Mouse (Mus musculus) ovary, adult 10 weeks (tissue): ENCODE data around the gene Gm10188. TPM values are rescaled to one million over a fixed set of nuclear protein-coding genes. Genes with fewer than 3 reads are reported as not detected.

Experiments used
- polyA plus RNA-seq: library from polyadenylated mRNA; stranded (reverse); fragments of 350-450 nt; fragmentation: Illumina TruSeq; extraction: RNeasy Lipid Tissue Mini Kit (QIAGEN cat#74804); gene quantifications from one replicate; pipeline ENCODE4 v1.2.3, GENCODE M21; 2014

The Gm10188 gene
- not detected for polyA plus RNA-seq

DNA sequence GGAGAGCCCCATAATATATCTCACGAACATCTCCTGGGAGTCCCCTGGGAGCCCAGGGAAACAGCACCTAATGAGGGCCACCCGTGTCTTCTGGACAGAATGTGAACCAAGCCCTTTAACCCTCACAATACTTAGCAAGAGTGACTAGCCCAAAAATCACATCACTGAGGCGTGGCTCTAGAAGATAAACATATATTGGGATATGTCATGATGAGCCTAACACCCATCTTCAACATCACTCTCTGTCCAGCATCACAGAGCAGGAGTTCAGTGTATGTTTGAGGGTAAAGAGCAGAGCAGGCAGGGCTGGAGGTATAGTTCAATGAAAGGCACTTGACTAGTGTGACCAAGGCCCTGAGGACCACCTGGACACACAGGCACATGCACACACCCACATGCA lies at the start of gene Gm10188:
Gene Gm10188, minus strand, starts transcription at position 101 of the 400 bp plus-strand sequence.

GRCm38 (mm10) chr1:132191093-132191785 lies 38.3 kb downstream of the Gm10188 start, which contains the start of the genes Lemd1 and AC124108.1:
Gene Lemd1 (plus strand): TSS chr1:132191431.
Gene AC124108.1 (plus strand): TSS chr1:132191457.

Other genes starting within 250 kb of the Gm10188 start
- gene Elk4, start 222.2 kb downstream of the Gm10188 start, polyA plus RNA-seq, result 29.4 TPM
- gene Mfsd4a, start 161.7 kb downstream of the Gm10188 start, polyA plus RNA-seq, result 3.8 TPM
- 0.23 TPM for gene Cdk18, start 90.1 kb downstream of the Gm10188 start, polyA plus RNA-seq
- not detected for gene Lemd1, start 38.3 kb downstream of the Gm10188 start, polyA plus RNA-seq
- not detected for gene AC124108.1, start 38.3 kb downstream of the Gm10188 start, polyA plus RNA-seq
- 0.17 TPM for gene Klhdc8a, start 68.9 kb upstream of the Gm10188 start, polyA plus RNA-seq
- 1.1 TPM for gene Nuak2, start 86.4 kb upstream of the Gm10188 start, polyA plus RNA-seq
- 1.2 TPM for gene Tmcc2, start 161.5 kb upstream of the Gm10188 start, polyA plus RNA-seq
- gene Dstyk, start 187.8 kb upstream of the Gm10188 start, polyA plus RNA-seq, result 28.9 TPM
- 60.6 TPM for gene Rbbp5, start 247.6 kb upstream of the Gm10188 start, polyA plus RNA-seq